Mouse (Mus musculus) CD8-positive naive resting alpha-beta T cell, adult 2 months (primary cell): ENCODE measurements around the gene Ccnt1.
A peak's percentile ranks its signal among the peaks of the same experiment; 100 is the strongest.

ENCODE experiments used
- DNase-seq, 2 experiments: peaks; one replicate each; pipeline ENCODE4 v3.0.0; 2022; ENCODE audit warnings: low read depth in 2 of 2, low spot score in 2 of 2

Ccnt1 gene

GRCm38 (mm10) chr15:98570873-98571538 is at the start of gene Ccnt1, which contains the start of gene 4930415O20Rik:
TSS of gene Ccnt1 (minus strand) at chr15:98570923.
TSS of gene 4930415O20Rik (plus strand) at chr15:98571004.
- no peak for DNase-seq

GRCm38 (mm10) chr15:98617176-98617537 is 46.4 kb upstream of the Ccnt1 start:
- DNase-seq = peak; percentile 56 to 64

- DNase-seq = no peak
Measured at GRCm38 (mm10) chr15:98616362-98617175, 45.8 kb upstream of the Ccnt1 start.

GRCm38 (mm10) chr15:98615751-98616150 is 45.0 kb upstream of the Ccnt1 start:
- no peak for DNase-seq

GRCm38 (mm10) chr15:98614971-98615370 is 44.2 kb upstream of the Ccnt1 start:
- DNase-seq = no peak

GRCm38 (mm10) chr15:98614551-98614950 is 43.8 kb upstream of the Ccnt1 start:
- DNase-seq = no peak

- DNase-seq = no peak
Measured at GRCm38 (mm10) chr15:98612229-98612628, 41.5 kb upstream of the Ccnt1 start.

- no peak for DNase-seq
Measured at GRCm38 (mm10) chr15:98610131-98610633, 39.5 kb upstream of the Ccnt1 start.

GRCm38 (mm10) chr15:98609331-98610130 is 38.8 kb upstream of the Ccnt1 start, which contains the start of gene Adcy6:
TSS of gene Adcy6 (minus strand) at chr15:98610076.
- peak; percentile 31 to 43 for DNase-seq

GRCm38 (mm10) chr15:98608784-98609250 is 38.1 kb upstream of the Ccnt1 start:
- peak in 1 of 2 experiments; percentile 24 for DNase-seq

GRCm38 (mm10) chr15:98608058-98608783 is 37.5 kb upstream of the Ccnt1 start:
- no peak for DNase-seq

GRCm38 (mm10) chr15:98607557-98607956 is 36.8 kb upstream of the Ccnt1 start:
- DNase-seq = no peak

GRCm38 (mm10) chr15:98606739-98607138 is 36.0 kb upstream of the Ccnt1 start:
- DNase-seq = no peak

GRCm38 (mm10) chr15:98606051-98606536 is 35.4 kb upstream of the Ccnt1 start:
- no peak for DNase-seq

GRCm38 (mm10) chr15:98604041-98604575 is 33.4 kb upstream of the Ccnt1 start:
- no peak for DNase-seq

- no peak for DNase-seq
Measured at GRCm38 (mm10) chr15:98602921-98603458, 32.3 kb upstream of the Ccnt1 start.

- DNase-seq = no peak
Measured at GRCm38 (mm10) chr15:98602191-98602881, 31.6 kb upstream of the Ccnt1 start.

GRCm38 (mm10) chr15:98601832-98602190 is 31.1 kb upstream of the Ccnt1 start:
- DNase-seq = no peak

GRCm38 (mm10) chr15:98600036-98600709 is 29.4 kb upstream of the Ccnt1 start:
- DNase-seq = no peak
